Mouse (Mus musculus) kidney, adult 2 months (tissue): ENCODE results near the gene Cd86.

Experiments used
- CTCF ChIP-seq: fragments of 200-500 bp; conservative IDR thresholded peaks from 2 replicates; pipeline ENCODE4 v1.5.1; 2011; ENCODE audit warnings: low read depth, mild to moderate bottlenecking, control low read depth, low read length, moderate library complexity, mixed read lengths; ENCODE audit not compliant: insufficient read depth, insufficient read length
- POLR2A ChIP-seq: fragments of 200-500 bp; IDR thresholded peaks from one replicate; pipeline ENCODE4 v1.6.1; 2011; ENCODE audit warnings: low read depth, low read length, control low read depth

DNA sequence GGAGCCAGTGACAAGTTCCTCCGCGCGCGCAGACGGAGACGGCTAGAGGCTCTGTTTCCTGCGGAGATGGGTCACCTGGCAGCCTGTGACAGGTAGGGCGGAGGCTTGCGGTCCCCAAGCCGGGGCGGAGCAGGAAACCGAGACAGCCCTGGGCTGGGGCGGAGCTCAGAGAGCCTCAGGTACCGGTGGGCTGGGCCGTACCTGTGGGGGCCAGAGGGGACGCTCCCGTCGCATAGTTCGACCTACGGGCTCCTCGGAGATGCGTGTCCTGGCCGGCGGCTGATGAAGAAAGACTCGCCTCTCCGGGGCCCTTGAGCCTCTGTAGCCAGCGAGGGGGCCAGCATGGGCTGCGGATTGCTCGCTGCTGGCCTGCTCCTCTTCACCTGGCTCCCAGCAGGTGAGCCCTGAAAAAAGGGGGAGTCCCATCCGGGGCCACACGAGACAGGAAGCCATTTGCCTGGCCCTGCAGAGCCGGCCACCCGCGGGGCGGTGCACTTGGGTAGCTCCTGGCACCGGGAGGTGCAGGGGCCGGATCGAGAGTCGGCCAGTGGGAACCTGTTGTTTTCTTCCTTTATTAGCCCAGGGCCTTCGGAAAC lies 28.0 kb upstream of the Cd86 start, which contains the start of gene Ildr1:
- TF ChIP-seq POLR2A: no peak
- no peak for TF ChIP-seq CTCF
